Mouse (Mus musculus) right cerebral cortex, adult 18-20 months (tissue): ENCODE results near the gene Cdhr2.
A peak's percentile ranks its signal among the peaks of the same experiment; 100 is the strongest.

Experiments
- DNase-seq: peaks from one replicate; pipeline ENCODE4 v3.0.0; 2022; ENCODE audit warnings: mixed read lengths

Gene Cdhr2

GRCm38 (mm10) chr13:54701243-54701642 lies at the start of gene Cdhr2:
Gene Cdhr2, plus strand, starts transcription at chr13:54701461.
- no peak for DNase-seq

GRCm38 (mm10) chr13:54660877-54661276 lies 40.4 kb upstream of the Cdhr2 start:
- no peak for DNase-seq

- no peak for DNase-seq
Observed at GRCm38 (mm10) chr13:54661358-54661757, 39.9 kb upstream of the Cdhr2 start.

- no peak for DNase-seq
Observed at GRCm38 (mm10) chr13:54663999-54664398, 37.3 kb upstream of the Cdhr2 start.

GRCm38 (mm10) chr13:54664509-54664908 lies 36.8 kb upstream of the Cdhr2 start:
- DNase-seq = no peak

- DNase-seq = no peak
Observed at GRCm38 (mm10) chr13:54665062-54665461, 36.2 kb upstream of the Cdhr2 start.

GRCm38 (mm10) chr13:54670491-54670890 lies 30.8 kb upstream of the Cdhr2 start:
- DNase-seq = no peak

- no peak for DNase-seq
Observed at GRCm38 (mm10) chr13:54675895-54676590, 25.2 kb upstream of the Cdhr2 start.

- no peak for DNase-seq
Observed at GRCm38 (mm10) chr13:54678263-54678662, 23.0 kb upstream of the Cdhr2 start.

- no peak for DNase-seq
Observed at GRCm38 (mm10) chr13:54680184-54680853, 20.9 kb upstream of the Cdhr2 start.

- DNase-seq = no peak
Observed at GRCm38 (mm10) chr13:54681291-54681690, 20.0 kb upstream of the Cdhr2 start.

GRCm38 (mm10) chr13:54683301-54683700 lies 18.0 kb upstream of the Cdhr2 start:
- DNase-seq = no peak

GRCm38 (mm10) chr13:54684140-54684896 lies 16.9 kb upstream of the Cdhr2 start:
- DNase-seq = no peak

GRCm38 (mm10) chr13:54685174-54685573 lies 16.1 kb upstream of the Cdhr2 start:
- no peak for DNase-seq

- no peak for DNase-seq
Observed at GRCm38 (mm10) chr13:54686139-54687053, 14.9 kb upstream of the Cdhr2 start.

GRCm38 (mm10) chr13:54687096-54687495 lies 14.2 kb upstream of the Cdhr2 start:
- DNase-seq = peak; percentile 79

- peak; percentile 97 for DNase-seq
Observed at GRCm38 (mm10) chr13:54687575-54688424, 13.5 kb upstream of the Cdhr2 start.

GRCm38 (mm10) chr13:54690151-54690740 lies 11.0 kb upstream of the Cdhr2 start:
- no peak for DNase-seq

- no peak for DNase-seq
Observed at GRCm38 (mm10) chr13:54691737-54692136, 9.5 kb upstream of the Cdhr2 start.

GRCm38 (mm10) chr13:54692711-54693557 lies 8.3 kb upstream of the Cdhr2 start:
- DNase-seq = no peak
